Mouse (Mus musculus) heart, adult 2 months (tissue): Measurements from ENCODE around the gene Efhd1.

ENCODE experiments used
- CTCF ChIP-seq: fragments of 200-600 bp; IDR thresholded peaks from 2 replicates; pipeline ENCODE4 v1.8.1; 2022; ENCODE audit warnings: antibody characterized with exemption, mild to moderate bottlenecking, moderate library complexity
- EP300 ChIP-seq: fragments of 200-500 bp; IDR thresholded peaks from 2 replicates; pipeline ENCODE4 v1.6.1; 2011; ENCODE audit warnings: low read depth, low read length, control low read depth; ENCODE audit not compliant: insufficient read depth

GRCm38 (mm10) chr1:87274134-87274533, 10.0 kb downstream of the Efhd1 start:
- TF ChIP-seq EP300 (no peak), CTCF (no peak)
